Mouse (Mus musculus): Measurements from ENCODE around the gene Kmt5a.
A peak's percentile ranks its signal among the peaks of the same experiment; 100 is the strongest.
"Not testable (repeated sequence)": the region's sequence is repeated elsewhere in the genome, so short reads cannot be mapped to it uniquely, and the experiment has no call there.

The Kmt5a gene

DNA sequence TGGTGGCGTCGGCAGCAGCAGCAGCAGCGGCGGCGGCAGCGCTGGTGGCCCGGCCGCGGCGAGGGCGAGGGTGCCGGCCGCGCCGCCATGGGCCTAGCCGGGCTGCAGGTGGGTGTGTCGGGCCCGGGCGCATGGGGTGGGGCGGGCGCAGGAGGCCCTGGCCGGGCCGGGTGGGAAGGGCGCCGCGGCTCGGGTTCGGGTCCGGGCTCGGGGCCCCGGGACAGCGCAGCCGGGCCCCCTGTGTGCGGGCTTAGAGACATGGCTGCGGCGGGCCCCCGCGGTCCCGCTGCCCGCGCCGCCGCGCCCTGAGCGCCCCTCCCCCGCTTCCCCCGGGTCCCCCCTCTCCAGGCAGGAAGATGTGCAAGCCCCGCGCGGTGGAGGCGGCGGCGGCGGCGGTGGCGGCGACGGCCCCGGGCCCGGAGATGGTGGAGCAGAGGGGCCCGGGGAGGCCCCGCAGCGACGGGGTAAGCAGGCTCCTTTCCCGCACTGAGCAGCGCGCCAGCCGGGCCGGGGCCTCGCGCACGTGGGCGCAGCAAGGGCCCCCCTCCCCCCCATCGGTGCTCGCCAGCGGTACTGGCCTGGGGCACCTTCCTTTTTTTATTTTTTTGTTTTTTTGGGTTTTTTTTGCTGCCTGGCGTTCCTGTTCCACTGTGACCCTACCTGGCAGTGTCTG lies 6.0 kb downstream of the Kmt5a start:
- no peak for DNase-seq (ENCODE audit: low spot score in 2 of 2)

DNA sequence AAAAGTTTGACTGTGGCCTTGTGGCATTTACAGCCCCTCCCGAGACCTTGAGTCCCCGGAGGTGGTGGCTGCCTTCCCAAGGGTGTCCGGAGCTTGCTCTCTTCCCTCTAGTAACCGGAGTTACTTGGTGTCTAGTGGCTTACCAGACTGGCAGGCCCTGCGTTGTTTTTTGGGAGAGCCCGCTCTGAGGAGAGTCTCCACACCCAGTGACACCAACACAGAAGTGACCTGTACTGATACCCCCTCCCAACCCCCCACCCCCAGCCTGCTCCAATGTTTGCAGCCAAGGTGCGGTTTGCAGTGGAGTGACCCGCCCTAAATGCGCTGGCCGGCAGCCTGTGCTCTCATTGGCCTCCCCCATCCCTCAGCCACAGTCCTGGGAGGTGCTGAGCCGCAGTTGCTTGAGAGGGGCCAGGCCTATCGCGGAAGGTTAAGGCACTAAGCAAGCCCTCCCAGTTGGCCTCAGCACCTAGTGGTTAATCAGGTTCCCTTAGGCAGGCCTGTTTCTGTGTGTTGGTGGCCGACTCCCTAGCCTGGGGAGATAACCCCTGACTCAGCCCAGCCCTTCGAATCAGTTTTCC lies 6.7 kb downstream of the Kmt5a start:
- DNase-seq (ENCODE audit: low spot score in 2 of 2) = no peak

DNA sequence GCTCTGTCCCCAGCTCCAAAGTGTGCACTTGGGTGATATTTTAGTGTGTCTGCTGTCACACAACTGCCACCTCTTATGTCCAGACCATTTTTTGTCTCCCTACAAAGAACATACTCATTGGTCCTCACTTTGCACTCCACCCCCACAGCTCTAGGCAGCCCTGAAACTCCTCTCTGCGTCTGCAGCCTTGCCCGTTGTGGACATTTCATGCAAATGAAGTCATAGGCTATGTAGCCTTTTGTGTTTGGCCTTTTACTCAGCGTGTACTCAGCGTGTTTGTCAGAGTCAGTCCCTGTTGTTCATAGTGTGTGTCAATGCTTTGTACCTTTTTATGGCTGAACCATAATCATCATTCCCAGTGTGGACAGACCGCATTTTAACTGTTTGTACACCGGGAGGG lies 9.8 kb downstream of the Kmt5a start:
- no peak for DNase-seq (ENCODE audit: low spot score in 2 of 2)

DNA sequence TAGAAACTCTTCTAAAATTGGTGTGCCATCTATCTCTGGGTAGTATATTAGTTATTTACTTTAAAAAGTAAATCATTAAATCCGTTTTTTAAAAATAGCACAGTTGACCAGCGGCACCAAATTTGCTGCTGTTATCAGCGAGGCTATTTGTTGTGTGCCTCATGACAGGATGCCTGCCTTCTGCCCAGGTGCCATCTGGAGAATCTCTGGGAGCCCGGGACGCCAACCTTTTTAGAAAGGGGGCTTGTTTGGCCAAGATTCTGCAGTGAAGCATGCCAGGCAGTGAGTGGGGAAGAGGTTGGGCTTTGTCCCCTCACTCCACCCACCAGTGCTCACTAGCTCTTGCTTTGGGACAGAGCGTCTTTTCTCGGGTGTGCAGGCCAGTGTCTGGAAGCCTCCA lies 10.3 kb downstream of the Kmt5a start:
- no peak for DNase-seq (ENCODE audit: low spot score in 2 of 2)

DNA sequence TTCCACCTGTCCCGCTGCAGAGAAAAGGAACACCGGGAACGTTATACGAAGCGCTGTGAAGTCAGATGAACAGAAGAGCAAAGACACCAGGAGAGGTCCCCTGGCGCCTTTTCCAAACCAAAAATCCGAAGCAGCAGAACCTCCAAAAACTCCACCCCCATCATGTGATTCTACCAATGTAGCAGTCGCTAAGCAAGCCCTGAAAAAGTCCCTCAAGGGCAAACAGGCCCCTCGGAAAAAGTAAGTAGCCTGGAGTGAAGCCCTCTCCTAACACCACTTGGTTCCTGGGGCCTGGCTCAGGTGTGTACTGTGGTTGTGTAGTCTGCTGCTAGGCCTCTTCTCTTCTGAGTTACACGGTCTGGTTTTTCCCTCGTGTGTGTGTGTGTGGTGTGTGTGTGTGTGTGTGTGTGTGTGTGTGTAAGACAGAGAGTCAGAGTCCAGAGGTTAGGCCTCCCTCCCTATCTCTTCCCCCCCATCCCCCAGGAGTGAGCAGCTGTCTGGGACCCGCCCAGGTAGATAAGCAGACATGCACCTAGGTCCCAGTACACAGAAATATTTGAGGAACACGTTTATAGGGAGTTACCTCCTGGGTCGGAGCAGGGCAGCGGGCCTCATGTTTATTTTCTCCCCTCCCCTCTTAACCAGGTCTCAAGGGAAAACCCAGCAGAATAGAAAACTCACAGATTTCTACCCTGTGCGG lies 11.1 kb downstream of the Kmt5a start:
- DNase-seq (ENCODE audit: low spot score in 2 of 2) = no peak

DNA sequence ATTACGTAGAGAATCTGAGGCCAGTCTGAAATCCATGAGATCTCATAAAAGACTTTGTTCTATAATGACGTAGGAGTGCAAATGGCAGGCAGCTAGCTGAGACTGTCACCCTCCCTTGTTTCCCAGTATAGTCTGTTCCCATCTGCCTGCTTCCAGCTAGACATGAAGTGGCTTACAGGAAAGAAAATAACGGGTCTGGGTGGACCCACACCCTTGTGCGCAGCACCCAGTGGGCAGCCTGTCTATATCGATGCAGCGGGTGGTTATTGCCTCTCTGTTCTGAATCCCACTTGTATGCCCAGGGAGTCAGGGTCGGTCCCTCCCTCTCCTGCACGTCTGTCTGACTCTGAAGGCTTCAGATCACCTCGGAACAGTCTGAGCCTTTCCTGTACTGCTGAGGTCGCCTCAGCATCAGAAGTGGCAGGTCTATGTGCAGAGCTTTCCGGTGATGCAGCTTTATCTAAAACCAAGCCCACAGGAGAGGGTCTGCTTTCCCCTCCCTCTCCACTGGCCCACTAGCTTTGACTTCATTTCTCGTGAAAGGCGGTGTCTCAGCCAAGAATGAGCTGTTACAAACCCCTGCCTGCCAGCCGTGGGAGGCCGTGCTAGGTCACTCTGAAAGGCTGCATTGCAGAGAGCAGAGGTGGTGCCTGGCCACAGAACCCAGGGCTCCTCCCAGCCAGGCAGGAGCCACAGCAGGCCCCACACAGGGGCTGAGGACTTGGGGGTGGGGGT lies 12.9 kb downstream of the Kmt5a start:
- DNase-seq (ENCODE audit: low spot score in 2 of 2) = peak in 1 of 2 experiments; percentile 69

DNA sequence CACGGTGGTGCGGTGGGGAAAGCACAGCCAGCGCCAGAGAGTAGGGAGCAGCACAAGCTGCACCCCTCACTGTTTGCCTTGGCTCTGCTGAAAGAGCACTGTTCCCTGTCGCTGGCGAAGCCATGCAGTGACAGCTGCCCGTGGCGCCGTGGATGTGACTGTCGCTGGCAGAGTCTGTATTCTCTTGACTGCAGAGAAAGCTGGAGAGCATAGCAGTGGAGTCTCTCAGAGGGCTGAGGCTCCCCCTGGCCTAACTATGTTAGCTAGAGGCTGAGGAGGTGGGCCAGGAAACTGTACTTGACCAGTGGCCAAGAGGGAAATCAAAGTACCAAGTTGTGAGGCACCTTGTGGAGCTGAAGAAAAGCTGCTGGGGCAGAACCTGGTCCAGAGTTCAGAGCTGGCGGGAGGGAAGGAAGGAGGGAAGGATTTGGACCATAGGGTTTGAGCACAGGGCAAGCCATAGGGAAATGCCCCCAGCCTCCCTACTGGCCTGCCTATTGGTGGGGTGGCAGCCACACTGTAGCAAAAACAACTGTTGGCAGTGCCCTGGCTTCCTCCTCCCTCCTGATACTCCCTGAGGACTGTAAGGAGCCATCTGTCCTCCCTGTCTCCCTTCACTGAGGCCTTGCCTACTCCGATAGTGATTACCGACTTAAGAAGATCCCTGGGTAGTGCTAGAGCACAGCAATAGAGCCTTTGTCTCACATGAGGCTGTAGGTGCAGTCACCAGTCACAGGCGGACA lies 13.8 kb downstream of the Kmt5a start:
- peak; percentile 57 to 69 for DNase-seq (ENCODE audit: low spot score in 2 of 2)

DNA sequence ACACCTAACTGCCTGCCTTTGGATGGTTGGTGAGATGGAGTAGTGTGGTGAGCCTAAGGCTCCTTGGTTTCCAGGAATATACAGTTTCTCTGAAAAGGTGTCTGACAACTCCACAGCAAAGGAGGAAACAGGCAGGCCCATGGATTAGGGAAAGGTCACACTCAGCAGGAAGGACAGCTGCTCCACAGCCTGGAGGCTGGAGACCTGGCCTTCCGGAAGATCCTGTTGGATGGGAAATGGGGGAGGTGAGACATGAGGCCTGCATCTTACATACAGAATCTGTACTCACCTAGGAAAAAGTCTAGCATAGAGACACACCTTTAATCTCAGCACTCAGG lies 14.3 kb downstream of the Kmt5a start:
- no peak for DNase-seq (ENCODE audit: low spot score in 2 of 2)

DNA sequence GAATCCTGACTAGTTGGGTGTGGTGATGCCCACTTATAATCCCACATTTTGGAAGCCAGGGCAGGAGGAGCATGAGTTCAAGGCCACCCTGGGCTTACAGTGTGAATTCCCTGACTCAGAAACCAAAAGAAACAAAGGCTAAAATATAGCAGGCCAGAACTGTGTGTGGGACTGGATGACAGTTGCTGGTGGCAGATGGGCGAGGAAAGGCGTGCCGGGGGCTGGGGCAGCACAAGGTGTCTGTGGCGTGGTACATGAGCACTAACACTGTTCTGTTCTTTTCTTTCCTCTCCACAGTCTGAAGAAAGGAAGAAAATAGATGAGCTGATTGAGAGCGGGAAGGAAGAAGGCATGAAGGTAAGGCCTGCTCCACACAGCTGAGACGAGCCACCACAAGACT lies 17.0 kb downstream of the Kmt5a start:
- no peak for DNase-seq (ENCODE audit: low spot score in 2 of 2)

DNA sequence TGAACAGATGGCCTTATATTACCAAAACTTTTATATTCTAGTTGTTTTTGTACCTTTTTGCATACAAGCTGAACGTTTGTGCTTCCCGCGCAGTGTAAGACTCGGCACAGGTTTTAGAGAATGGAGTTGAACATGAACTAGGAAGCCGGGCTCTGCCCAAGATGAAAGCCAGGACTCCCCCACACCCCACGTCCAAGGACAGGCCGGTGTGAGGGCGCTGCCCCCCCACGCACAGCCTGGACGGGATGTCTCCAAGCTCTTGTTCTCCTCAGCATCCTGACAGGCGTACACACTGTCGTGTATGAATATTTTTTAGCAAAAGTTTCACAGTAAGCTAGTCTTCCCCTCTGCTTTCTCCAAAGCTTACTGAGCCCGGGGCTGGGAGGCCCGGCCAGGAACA lies 21.2 kb downstream of the Kmt5a start:
- DNase-seq (ENCODE audit: low spot score in 2 of 2) = not testable (repeated sequence)

DNA sequence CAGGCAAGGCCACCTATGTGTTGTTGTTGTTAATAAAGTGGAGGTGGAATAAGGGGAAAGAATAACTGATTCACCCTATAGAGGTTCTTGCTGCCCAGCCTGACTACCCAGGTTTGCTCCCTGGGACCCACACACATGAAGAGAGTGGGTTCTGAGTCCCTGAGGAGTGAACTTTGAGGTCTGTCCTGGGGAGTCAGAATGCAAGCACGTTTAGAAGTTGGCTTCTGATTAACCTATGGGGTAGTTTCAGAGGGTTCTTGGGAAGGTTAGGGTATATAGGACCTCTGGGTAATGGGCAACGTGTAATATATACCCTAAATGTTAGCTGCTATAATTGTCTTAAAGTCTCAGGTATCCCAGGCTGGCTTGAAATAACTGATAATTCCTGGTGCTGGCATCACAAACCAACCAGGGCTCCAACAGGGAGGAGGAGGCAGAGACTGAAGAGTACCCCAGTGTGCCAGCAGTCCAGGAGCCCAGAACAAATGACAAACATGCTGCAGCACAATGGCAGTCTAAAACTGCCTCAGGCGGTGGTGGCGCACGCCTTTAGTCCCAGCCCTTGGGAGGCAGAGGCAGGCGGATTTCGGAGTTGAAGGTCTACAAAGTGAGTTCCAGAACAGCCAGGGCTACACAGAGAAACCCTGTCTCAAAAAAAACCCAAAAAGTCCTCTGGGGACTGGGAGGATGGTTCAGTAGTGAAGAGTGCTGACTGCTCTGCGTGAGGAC lies 22.7 kb downstream of the Kmt5a start:
- DNase-seq (ENCODE audit: low spot score in 2 of 2) = no peak

DNA sequence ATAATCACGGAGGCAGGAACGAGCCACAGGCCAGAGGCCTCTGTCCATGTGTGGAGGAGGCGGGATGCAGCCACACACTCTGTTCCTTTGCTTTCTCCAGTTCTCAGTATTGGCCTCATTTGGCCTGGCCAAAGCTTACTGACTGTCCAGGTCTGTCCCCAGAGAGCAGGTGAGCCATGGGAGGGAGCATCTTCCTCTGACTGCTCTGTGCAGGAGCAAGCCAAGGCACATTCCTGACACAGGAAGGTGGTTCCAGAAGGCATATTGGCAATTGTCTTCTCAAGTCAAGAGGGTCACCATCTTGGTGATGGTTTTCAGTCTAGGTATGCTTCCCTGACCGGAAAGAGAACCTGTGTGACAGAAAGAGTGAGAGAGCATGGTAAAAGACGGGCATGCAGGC lies 23.7 kb downstream of the Kmt5a start:
- no peak for DNase-seq (ENCODE audit: low spot score in 2 of 2)

DNA sequence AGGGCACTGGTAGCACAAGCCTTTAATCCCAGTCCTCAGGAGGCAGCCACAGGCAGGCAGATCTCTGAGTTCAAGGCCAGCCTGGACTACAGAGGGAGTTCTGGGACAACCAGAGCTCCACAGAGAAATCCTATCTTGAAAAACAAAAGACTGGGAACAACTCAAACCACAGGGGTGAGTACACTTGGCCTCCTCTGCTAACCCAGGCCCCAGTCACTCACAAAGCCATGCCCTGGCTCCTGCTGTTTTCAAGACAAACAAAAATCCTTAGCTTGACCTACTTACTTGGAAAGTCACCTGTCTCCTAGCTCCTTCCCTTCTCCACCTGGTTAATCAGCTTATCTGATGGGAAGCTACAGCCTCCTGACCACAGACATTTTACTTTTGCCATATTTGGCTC lies 25.2 kb downstream of the Kmt5a start:
- no peak for DNase-seq (ENCODE audit: low spot score in 2 of 2)

DNA sequence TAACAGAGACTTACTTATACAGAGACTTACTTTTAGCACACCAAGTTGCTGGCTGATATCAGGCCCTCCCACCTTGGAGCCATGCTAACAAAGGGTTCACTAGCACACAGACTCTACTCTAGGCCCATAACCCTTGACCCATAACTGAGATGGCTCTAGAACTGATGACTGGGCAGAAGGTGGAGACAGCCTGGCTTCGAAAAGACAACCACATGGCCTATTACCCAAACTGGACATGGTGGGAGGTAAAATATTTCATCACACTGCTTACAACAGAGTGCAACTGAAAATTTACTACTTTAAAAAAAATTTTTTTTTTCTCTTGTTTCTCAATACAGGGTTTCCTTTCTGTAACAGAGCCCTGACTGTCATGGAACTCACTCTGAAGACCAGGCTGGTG lies 28.0 kb downstream of the Kmt5a start:
- DNase-seq (ENCODE audit: low spot score in 2 of 2) = no peak

DNA sequence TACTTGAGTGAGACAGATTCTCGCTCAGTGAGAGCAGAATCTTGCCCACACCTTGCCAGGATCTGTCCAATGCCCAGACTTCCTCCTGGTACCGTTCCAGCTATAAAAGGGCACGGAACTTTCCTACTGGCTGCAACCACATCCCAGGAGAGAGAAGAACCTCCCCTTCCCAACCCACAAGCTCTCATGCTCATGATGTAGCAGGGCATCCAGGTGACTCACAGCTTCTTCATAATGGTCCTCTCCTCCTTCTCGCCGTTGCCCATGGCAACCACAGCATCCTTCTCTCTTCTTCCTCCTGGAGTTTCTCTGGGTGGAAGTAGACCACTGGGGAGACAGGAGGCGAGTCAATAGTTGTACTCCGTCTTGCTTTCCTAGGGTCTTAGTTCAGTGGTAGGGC lies 28.6 kb downstream of the Kmt5a start:
- no peak for DNase-seq (ENCODE audit: low spot score in 2 of 2)

DNA sequence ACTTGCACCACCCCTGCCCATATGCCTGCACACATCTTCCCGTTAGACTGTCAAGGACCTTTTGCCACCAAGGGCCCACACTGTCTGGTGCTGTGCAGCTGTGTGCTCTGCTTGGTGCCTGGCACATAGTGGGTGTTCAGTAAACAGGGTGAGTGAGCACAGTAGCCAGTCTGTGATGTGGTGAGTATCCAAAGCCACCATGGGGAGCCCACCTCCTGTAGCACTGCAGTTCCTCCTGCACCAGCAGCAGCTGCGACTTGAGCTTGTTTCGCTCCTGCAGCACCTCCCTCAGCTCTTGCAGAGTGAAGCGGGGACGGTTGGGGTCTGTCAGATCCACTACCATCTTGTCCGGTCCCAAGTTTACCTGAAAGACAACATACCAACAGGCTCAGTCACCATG lies 29.8 kb downstream of the Kmt5a start:
- DNase-seq (ENCODE audit: low spot score in 2 of 2) = no peak

DNA sequence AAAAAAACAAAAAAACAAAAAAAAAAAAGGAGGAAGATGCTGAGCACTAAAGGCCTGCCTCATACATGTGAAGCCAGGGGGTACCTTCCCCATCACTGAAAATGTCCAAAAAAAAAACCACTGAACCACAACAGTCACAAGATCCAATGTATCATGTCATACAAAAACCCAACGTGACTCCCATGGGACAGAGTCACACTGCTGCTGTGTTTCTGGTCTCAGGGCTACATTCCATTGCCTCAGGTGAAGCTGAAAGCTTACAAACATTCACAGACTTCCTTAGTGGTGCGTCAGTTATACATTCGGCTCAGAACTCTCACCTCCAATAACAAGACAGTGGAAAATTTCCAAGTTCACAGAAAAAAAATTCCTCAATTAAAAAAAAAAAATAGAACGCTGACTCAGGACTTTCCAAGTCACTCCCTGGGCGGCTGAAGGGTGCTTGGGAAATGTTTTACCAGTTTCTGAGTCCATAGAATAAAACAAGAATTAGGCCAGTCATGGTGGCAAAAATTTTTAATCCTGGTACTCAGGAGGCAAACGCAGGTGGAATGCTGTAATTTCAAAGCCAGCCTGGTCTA lies 31.0 kb downstream of the Kmt5a start:
- DNase-seq (ENCODE audit: low spot score in 2 of 2) = no peak

DNA sequence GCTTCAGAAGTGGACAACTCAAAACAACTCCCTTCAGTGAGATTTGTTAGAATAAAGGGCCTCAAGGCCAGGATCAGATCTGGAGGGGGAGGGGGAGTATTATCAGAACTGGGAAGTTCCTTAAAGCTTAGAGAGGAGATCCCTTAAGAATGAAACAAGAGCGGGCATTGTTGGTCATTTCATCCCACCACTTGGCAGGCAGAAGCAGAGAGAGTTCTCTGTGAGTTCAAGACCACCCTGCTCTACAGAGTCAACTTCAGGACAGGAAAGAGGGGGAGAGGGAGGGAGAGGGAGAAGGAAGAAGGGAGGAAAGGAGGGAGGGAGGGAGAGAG lies 39.1 kb downstream of the Kmt5a start:
- DNase-seq (ENCODE audit: low spot score in 2 of 2) = no peak

DNA sequence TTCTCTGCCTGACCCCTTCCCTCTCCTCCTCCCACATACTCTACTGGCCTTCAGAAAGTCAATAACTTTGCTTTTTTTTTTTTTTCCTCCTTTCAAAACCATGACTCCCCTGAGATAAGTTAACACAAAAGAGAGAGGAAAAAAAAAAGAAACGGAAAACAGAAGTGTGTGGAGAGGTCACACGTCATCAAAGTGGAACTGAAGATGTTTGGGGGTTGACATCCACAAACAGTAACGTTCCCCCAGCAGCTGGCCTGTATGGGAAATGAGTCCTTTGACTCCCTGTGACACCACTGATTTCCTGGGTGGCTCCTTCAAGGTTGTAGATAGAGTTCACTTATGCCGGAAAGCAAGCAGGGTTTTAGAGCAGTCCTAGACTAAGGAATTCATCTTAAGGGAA lies 40.4 kb downstream of the Kmt5a start:
- no peak for DNase-seq (ENCODE audit: low spot score in 2 of 2)

DNA sequence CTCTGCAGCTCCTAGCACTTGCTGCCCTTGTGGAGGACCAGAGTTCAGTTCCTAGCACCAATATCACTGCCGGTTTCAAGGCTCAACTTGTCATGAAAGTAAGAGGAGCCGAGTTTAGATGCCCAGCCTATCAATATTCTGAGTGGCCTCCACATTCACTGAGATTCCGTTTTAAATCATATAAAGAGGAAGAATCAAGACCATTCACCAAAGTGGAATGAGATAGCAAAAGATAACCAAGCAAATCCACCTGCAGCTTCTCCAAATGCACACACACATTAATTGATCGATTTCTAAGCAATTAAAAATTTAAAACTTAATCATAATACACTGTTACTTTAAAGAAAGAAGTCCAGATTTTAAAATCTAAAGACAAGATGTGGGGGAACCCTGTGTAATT lies 42.0 kb downstream of the Kmt5a start:
- DNase-seq (ENCODE audit: low spot score in 2 of 2) = no peak

DNA sequence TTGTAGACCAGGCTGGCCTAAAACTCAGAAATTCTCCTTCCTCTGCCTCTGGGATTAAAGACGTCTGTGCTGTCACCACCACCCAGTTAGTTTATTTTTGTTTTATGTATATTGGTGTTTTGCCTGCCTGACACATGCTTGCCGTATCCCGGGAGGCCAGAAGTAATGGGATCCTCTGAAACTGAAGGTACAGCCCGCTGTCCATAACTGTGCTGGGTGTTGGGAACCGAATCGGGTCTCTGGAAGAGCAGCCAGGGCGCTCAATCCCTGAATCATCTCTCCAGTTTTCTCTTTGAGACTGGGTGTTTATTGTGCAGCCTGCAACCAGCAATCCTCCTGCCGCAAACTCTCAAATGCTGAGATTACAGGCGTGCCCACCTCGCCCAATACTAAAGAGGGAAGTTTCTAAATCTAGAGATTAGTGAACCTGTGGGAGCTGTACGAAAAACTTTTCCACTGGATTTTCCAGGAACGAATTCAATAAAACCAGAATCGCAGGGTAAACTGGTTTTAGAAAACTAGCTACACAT lies 42.8 kb downstream of the Kmt5a start:
- no peak for DNase-seq (ENCODE audit: low spot score in 2 of 2)
